Comparison of ENCODE assay signal across 7 mouse cellular contexts in genomic region chr11:20829993-20830685, GRCm38 (mm10). TPM values are rescaled to one million over a fixed set of nuclear protein-coding genes. Genes with fewer than 3 reads are reported as not detected.
DNase-seq lines count a peak whose midpoint lies in the region; ATAC-seq and TF ChIP-seq lines count a peak whose summit lies in the region.

No protein-coding gene starts in this region.

- peaks cover 15% of the 10 kb centered on the region; the same call in 1 of the 2 replicates for H3K4me1 ChIP-seq in heart, postnatal 0 days (ENCODE audit: control insufficient read depth, insufficient read depth)
- peaks cover 28% of the 10 kb centered on the region for H3K4me1 ChIP-seq in limb, embryonic 13.5 days
- H3K4me1 ChIP-seq in midbrain, postnatal 0 days (ENCODE audit: insufficient read depth, low read length): peaks cover 12% of the 10 kb centered on the region; the same call in 1 of the 2 replicates

- peak overlapping the region; percentile 88 for H3K27ac ChIP-seq in heart, postnatal 0 days (ENCODE audit: low read depth)
- H3K27ac ChIP-seq in limb, embryonic 13.5 days: peak overlapping the region; percentile 55; the same call in 1 of the 2 replicates
- H3K27ac ChIP-seq in midbrain, postnatal 0 days (ENCODE audit: low read depth, low read length): peak overlapping the region; percentile 90

- H3K9me3 ChIP-seq in heart, postnatal 0 days (replicated peaks; ENCODE audit: control insufficient read depth, low read length): no peaks in the 10 kb centered on the region
- H3K9me3 ChIP-seq in limb, embryonic 13.5 days: no peaks in the 10 kb centered on the region
- H3K9me3 ChIP-seq in midbrain, postnatal 0 days (ENCODE audit: low read length): no peaks in the 10 kb centered on the region

- TF ChIP-seq EP300 in heart, postnatal 0 days (IDR thresholded peaks at IDR 0.05; ENCODE audit: low read depth): no peak

- H3K4me2 ChIP-seq in heart, postnatal 0 days (ENCODE audit: low read depth, low read length): peak overlapping the region; percentile 84
- peak overlapping the region; percentile 88 for H3K4me2 ChIP-seq in limb, embryonic 13.5 days (replicated peaks)
- H3K4me2 ChIP-seq in midbrain, postnatal 0 days (ENCODE audit: low read depth, low read length, poor library complexity, severe bottlenecking): peak overlapping the region; percentile 88

- 11% methylated on average over 23 of the region's 23 CpGs for WGBS in heart, postnatal 0 days
- WGBS in limb, embryonic 13.5 days: 12% methylated on average over 23 of the region's 23 CpGs
- 12% methylated on average over 23 of the region's 23 CpGs for WGBS in midbrain, postnatal 0 days

- ATAC-seq in heart, postnatal 0 days (ENCODE audit: insufficient read depth, low read depth): 0 out of 2 replicates have a peak, but pooled peaks have one; percentile 1
- ATAC-seq in limb, embryonic 13.5 days (ENCODE audit: low FRiP score, low read depth): peak; percentile 54
- peak; percentile 18; the same call in 1 of the 2 replicates for ATAC-seq in midbrain, postnatal 0 days (ENCODE audit: low FRiP score)

- H3K27me3 ChIP-seq in heart, postnatal 0 days (ENCODE audit: control insufficient read depth, insufficient read depth, low read length): no peaks in the 10 kb centered on the region
- H3K27me3 ChIP-seq in limb, embryonic 13.5 days: 0 out of 2 replicates have a peak, but pooled peaks cover 6% of the 10 kb centered on the region
- no peaks in the 10 kb centered on the region for H3K27me3 ChIP-seq in midbrain, postnatal 0 days (ENCODE audit: insufficient read depth, low read length)

- TF ChIP-seq CTCF in heart, postnatal 0 days (IDR thresholded peaks at IDR 0.05; ENCODE audit: low read depth): no peak
- TF ChIP-seq CTCF in midbrain, postnatal 0 days (IDR thresholded peaks at IDR 0.05): no peak

- peak overlapping the region; percentile 86 for H3K4me3 ChIP-seq in heart, postnatal 0 days (ENCODE audit: low read depth, low read length)
- peak overlapping the region; percentile 78 for H3K4me3 ChIP-seq in limb, embryonic 13.5 days
- H3K4me3 ChIP-seq in midbrain, postnatal 0 days (ENCODE audit: low read depth, low read length): peak overlapping the region; percentile 84

- peaks cover 26% of the 10 kb centered on the region for H3K36me3 ChIP-seq in heart, postnatal 0 days (replicated peaks; ENCODE audit: control insufficient read depth, insufficient read depth, low read length)
- H3K36me3 ChIP-seq in limb, embryonic 13.5 days: peaks cover 25% of the 10 kb centered on the region
- H3K36me3 ChIP-seq in midbrain, postnatal 0 days (ENCODE audit: insufficient read depth, low read length): peaks cover 10% of the 10 kb centered on the region; the same call in 1 of the 2 replicates

- peak overlapping the region; percentile 91 for H3K9ac ChIP-seq in heart, postnatal 0 days (replicated peaks; ENCODE audit: low read depth, low read length)
- peak overlapping the region; percentile 89 for H3K9ac ChIP-seq in limb, embryonic 13.5 days
- H3K9ac ChIP-seq in midbrain, postnatal 0 days (replicated peaks; ENCODE audit: low read length, poor library complexity, severe bottlenecking): peak overlapping the region; percentile 83

- DNase-seq in right cerebral cortex, adult 18-20 months: peak; percentile 13
- DNase-seq in right cerebral cortex, postnatal 14 days: no peak
- peak; percentile 23 for DNase-seq in cerebellum, postnatal 25 days
- peak; percentile 47 for DNase-seq in heart, postnatal 0 days (ENCODE audit: low spot score)
- DNase-seq in midbrain, postnatal 0 days (ENCODE audit: low spot score): peak; percentile 47
- DNase-seq in yolk sac, embryonic 10.5 days (ENCODE audit: low spot score): no peak

RNA-seq across cellular contexts. Expression of gene Lgalsl, which starts 0.7 kb away (rescaled TPM):
- 42.4 and 61.6 TPM in 2 replicates for total RNA-seq in heart, postnatal 0 days (2014; rRNA removed; ENCODE audit: low replicate concordance)
- 29.6 and 29.7 TPM in 2 replicates for polyA plus RNA-seq in heart, postnatal 0 days (2015; fragmentation: Nextera tagmentation; extraction: Ambion mirVana)
- polyA plus RNA-seq in limb, embryonic 13.5 days (2015; fragmentation: Nextera tagmentation; extraction: Ambion mirVana): 36.5 and 37.4 TPM in 2 replicates
- 94.5 and 106 TPM in 2 replicates for total RNA-seq in midbrain, postnatal 0 days (2014; rRNA removed)
- 82.9 and 83.1 TPM in 2 replicates for polyA plus RNA-seq in midbrain, postnatal 0 days (2015; fragmentation: Nextera tagmentation; extraction: Ambion mirVana)

Comparison
In these comparisons a context has a peak if more than half of its experiments do, and no peak if none do; other contexts are left out.
1. DNase-seq: peak in right cerebral cortex, adult 18-20 months (single experiment), cerebellum, postnatal 25 days (2 of 2), heart, postnatal 0 days (single experiment) and midbrain, postnatal 0 days (single experiment); none in right cerebral cortex, postnatal 14 days (single experiment) and yolk sac, embryonic 10.5 days (single experiment).
2. ATAC-seq: peak in every context shown above with its lines; median percentile 54 in limb, embryonic 13.5 days; 18 in midbrain, postnatal 0 days; 1 in heart, postnatal 0 days.
3. Peak in every context shown above with its lines, with median percentiles within 50 percentile points of each other: H3K27ac ChIP-seq, H3K4me2 ChIP-seq, H3K4me3 ChIP-seq and H3K9ac ChIP-seq.